In the genomic region with DNA sequence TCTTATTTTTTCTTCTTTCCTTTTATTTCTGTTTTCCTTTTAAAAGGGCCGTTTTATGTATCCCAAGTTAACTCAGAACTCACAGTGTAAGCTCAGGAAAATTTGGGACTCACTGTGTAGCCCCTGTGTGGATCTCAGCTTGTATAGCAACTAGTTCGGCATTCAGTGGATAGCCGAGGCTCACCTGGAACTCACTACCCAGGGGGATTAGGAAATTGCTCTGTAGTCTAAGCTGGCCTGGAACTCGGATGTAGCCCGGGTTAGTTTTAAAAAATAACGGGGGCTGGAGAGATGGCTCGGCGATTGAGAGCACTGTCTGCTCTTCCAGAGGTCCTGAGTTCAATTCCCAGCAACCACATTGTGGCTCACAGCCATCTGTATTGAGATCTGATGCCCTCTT, we compare ENCODE assay signal across 8 mouse cellular contexts. TPM values are rescaled to one million over a fixed set of nuclear protein-coding genes. Genes with fewer than 3 reads are reported as not detected.
DNase-seq lines count a peak whose midpoint lies in the region; ATAC-seq and TF ChIP-seq lines count a peak whose summit lies in the region.

No protein-coding gene starts in this region.

- peaks cover 5% of the 10 kb centered on the region; the same call in 1 of the 2 replicates for H3K4me1 ChIP-seq in kidney, adult 2 months (ENCODE audit: control insufficient read depth, insufficient read depth, low read length)
- H3K4me1 ChIP-seq in bone marrow, adult 2 months (ENCODE audit: control insufficient read depth, insufficient read depth, low read length) = no peaks in the 10 kb centered on the region
- peaks cover 23% of the 10 kb centered on the region for H3K4me1 ChIP-seq in hindbrain, embryonic 10.5 days (replicated peaks)
- H3K4me1 ChIP-seq in midbrain, embryonic 12.5 days = peaks cover 20% of the 10 kb centered on the region

- no peak overlapping the region for H3K27ac ChIP-seq in kidney, adult 2 months (ENCODE audit: insufficient read depth, low read depth, low read length)
- H3K27ac ChIP-seq in bone marrow, adult 2 months (ENCODE audit: control insufficient read depth, insufficient read depth, low read depth, low read length, poor library complexity) = peak overlapping the region; percentile 72
- H3K27ac ChIP-seq in hindbrain, embryonic 10.5 days = peak overlapping the region; percentile 92
- H3K27ac ChIP-seq in midbrain, embryonic 12.5 days (replicated peaks) = peak overlapping the region; percentile 74

- H3K4me3 ChIP-seq in kidney, adult 2 months (ENCODE audit: insufficient read depth, low read depth, low read length) = peak overlapping the region; percentile 85
- peak overlapping the region; percentile 92 for H3K4me3 ChIP-seq in bone marrow, adult 2 months (replicated peaks; ENCODE audit: control insufficient read depth, low read depth, low read length)
- H3K4me3 ChIP-seq in hindbrain, embryonic 10.5 days = peak overlapping the region; percentile 71
- peak overlapping the region; percentile 70 for H3K4me3 ChIP-seq in midbrain, embryonic 12.5 days

- no peaks in the 10 kb centered on the region for H3K9me3 ChIP-seq in hindbrain, embryonic 10.5 days
- H3K9me3 ChIP-seq in midbrain, embryonic 12.5 days = no peaks in the 10 kb centered on the region

- peak; percentile 16; the same call in 1 of the 2 replicates for ATAC-seq in midbrain, embryonic 12.5 days (ENCODE audit: low FRiP score, low read depth)

- H3K9ac ChIP-seq in midbrain, embryonic 12.5 days (replicated peaks) = peak overlapping the region; percentile 77

- H3K36me3 ChIP-seq in kidney, adult 2 months (ENCODE audit: control insufficient read depth, insufficient read depth, low read length) = peaks cover 3% of the 10 kb centered on the region; the same call in 1 of the 2 replicates
- H3K36me3 ChIP-seq in hindbrain, embryonic 10.5 days = peaks cover 29% of the 10 kb centered on the region
- H3K36me3 ChIP-seq in midbrain, embryonic 12.5 days = peaks cover 14% of the 10 kb centered on the region

- H3K27me3 ChIP-seq in kidney, adult 2 months (replicated peaks; ENCODE audit: control insufficient read depth, insufficient read depth, low read length) = no peaks in the 10 kb centered on the region
- H3K27me3 ChIP-seq in hindbrain, embryonic 10.5 days (ENCODE audit: insufficient read depth, poor library complexity, severe bottlenecking) = no peaks in the 10 kb centered on the region
- no peaks in the 10 kb centered on the region for H3K27me3 ChIP-seq in midbrain, embryonic 12.5 days

- no peak for TF ChIP-seq POLR2A in kidney, adult 2 months (IDR thresholded peaks at IDR 0.05; ENCODE audit: low read depth, low read length)
- no peak for TF ChIP-seq POLR2A in bone marrow, adult 2 months (IDR thresholded peaks at IDR 0.05; ENCODE audit: borderline replicate concordance, control insufficient read depth, low read depth, low read length)

- TF ChIP-seq CTCF in kidney, adult 2 months (conservative IDR thresholded peaks at IDR 0.05; ENCODE audit: insufficient read depth, insufficient read length, low read depth, low read length) = no peak
- TF ChIP-seq CTCF in bone marrow, adult 2 months (IDR thresholded peaks at IDR 0.05; ENCODE audit: control insufficient read depth, insufficient read depth, low read length) = no peak

- WGBS in kidney, adult 2 months = 3% methylated on average over 8 of the region's 8 CpGs
- WGBS in bone marrow, adult 2 months = 2% methylated on average over 8 of the region's 8 CpGs
- 10% methylated on average over 8 of the region's 8 CpGs for WGBS in hindbrain, embryonic 10.5 days
- 10% methylated on average over 8 of the region's 8 CpGs for WGBS in midbrain, embryonic 12.5 days

- H3K4me2 ChIP-seq in midbrain, embryonic 12.5 days (replicated peaks) = peak overlapping the region; percentile 77

- no peak for DNase-seq in kidney, adult 2 months
- no peak for DNase-seq in kidney, adult 8-10 months
- no peak for DNase-seq in hindbrain, embryonic 10.5 days (ENCODE audit: low spot score)
- no peak for DNase-seq in frontal cortex, postnatal 14 days (ENCODE audit: low spot score in 2 of 2)
- no peak for DNase-seq in ovary, postnatal 14 days (ENCODE audit: low spot score)
- DNase-seq in kidney, adult 11 months = no peak

RNA-seq across cellular contexts. Expression of gene Tyw1, which starts 1.9 kb away (rescaled TPM):
- 12.1 and 12.7 TPM in 2 replicates for polyA plus RNA-seq in kidney, adult 2 months (2012; rRNA removed)
- 7.0 and 11.7 TPM in 2 replicates for polyA plus RNA-seq in bone marrow, adult 2 months (2011; ENCODE audit: insufficient read depth, insufficient read length, low replicate concordance, missing spikeins)
- polyA plus RNA-seq in hindbrain, embryonic 10.5 days (2016; fragmentation: Nextera tagmentation; extraction: Ambion mirVana) = 32.9 and 33.7 TPM in 2 replicates
- 28.6 and 30.4 TPM in 2 replicates for polyA plus RNA-seq in midbrain, embryonic 12.5 days (2016; fragmentation: Nextera tagmentation; extraction: Ambion mirVana)

RNA-seq across cellular contexts. Expression of gene Sbds, which starts 2.0 kb away (rescaled TPM):
- polyA plus RNA-seq in kidney, adult 2 months (2012; rRNA removed) = 33.7 and 40.7 TPM in 2 replicates
- 42.3 and 56.9 TPM in 2 replicates for polyA plus RNA-seq in bone marrow, adult 2 months (2011; ENCODE audit: insufficient read depth, insufficient read length, low replicate concordance, missing spikeins)
- 64.4 and 77.3 TPM in 2 replicates for polyA plus RNA-seq in hindbrain, embryonic 10.5 days (2016; fragmentation: Nextera tagmentation; extraction: Ambion mirVana)
- 70.5 and 73.7 TPM in 2 replicates for polyA plus RNA-seq in midbrain, embryonic 12.5 days (2016; fragmentation: Nextera tagmentation; extraction: Ambion mirVana)

RNA-seq across cellular contexts. Expression of gene Tmem248, which starts 40.4 kb away (rescaled TPM):
- 29.2 and 30.9 TPM in 2 replicates for polyA plus RNA-seq in kidney, adult 2 months (2012; rRNA removed)
- 15.0 and 25.2 TPM in 2 replicates for polyA plus RNA-seq in bone marrow, adult 2 months (2011; ENCODE audit: insufficient read depth, insufficient read length, low replicate concordance, missing spikeins)
- 33.6 and 38.0 TPM in 2 replicates for polyA plus RNA-seq in hindbrain, embryonic 10.5 days (2016; fragmentation: Nextera tagmentation; extraction: Ambion mirVana)
- 33.1 and 34.1 TPM in 2 replicates for polyA plus RNA-seq in midbrain, embryonic 12.5 days (2016; fragmentation: Nextera tagmentation; extraction: Ambion mirVana)
